In the genomic region with DNA sequence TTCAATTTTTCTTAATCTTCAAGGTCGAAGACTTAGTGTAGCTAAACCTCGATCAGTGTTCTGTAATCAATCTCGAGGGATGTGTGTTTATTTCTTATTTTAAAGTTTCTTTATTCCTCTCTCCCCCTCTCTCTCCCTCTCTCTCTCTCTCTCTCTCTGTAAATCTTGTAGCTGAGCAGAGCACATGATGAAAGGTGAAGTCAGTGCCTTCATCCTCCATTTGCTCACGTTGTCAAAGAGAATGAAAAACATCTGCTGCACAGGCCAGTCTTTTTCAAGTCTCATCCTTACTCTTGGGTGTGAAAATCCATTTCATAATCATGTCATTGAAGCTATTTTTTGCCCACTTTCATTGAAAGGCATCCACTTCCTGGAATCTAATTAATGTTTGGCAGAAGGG, we compare ENCODE assay signal across 17 mouse cellular contexts. TPM values are rescaled to one million over a fixed set of nuclear protein-coding genes. Genes with fewer than 3 reads are reported as not detected.
DNase-seq lines count a peak whose midpoint lies in the region; ATAC-seq and TF ChIP-seq lines count a peak whose summit lies in the region.
"Had no signal": no experiment of that assay in that cellular context is flagged by ENCODE, and none has a peak within 500 bp of the region (broad histone marks: within the 10 kb centered on the region; RNA-seq: fewer than 3 reads in every experiment).

No protein-coding gene starts in this region.

- H3K9ac ChIP-seq in forebrain, embryonic 12.5 days, result no peak overlapping the region
- no peak overlapping the region for H3K9ac ChIP-seq in forebrain, postnatal 0 days
- no peak overlapping the region for H3K9ac ChIP-seq in hindbrain, embryonic 13.5 days
- 0 out of 2 replicates have a peak overlapping the region, but pooled peaks have one; percentile 17 for H3K9ac ChIP-seq in neural tube, embryonic 13.5 days
- H3K9ac ChIP-seq: liver, embryonic 13.5 days had no signal

- no peaks in the 10 kb centered on the region for H3K36me3 ChIP-seq in forebrain, embryonic 12.5 days (replicated peaks)
- H3K36me3 ChIP-seq in forebrain, postnatal 0 days (ENCODE audit: insufficient read depth), result no peaks in the 10 kb centered on the region
- H3K36me3 ChIP-seq in hindbrain, embryonic 13.5 days, result no peaks in the 10 kb centered on the region
- no peaks in the 10 kb centered on the region for H3K36me3 ChIP-seq in neural tube, embryonic 13.5 days
- H3K36me3 ChIP-seq: liver, embryonic 13.5 days had no signal

- H3K4me1 ChIP-seq in forebrain, embryonic 12.5 days, result no peaks in the 10 kb centered on the region
- H3K4me1 ChIP-seq in forebrain, postnatal 0 days (ENCODE audit: insufficient read depth), result no peaks in the 10 kb centered on the region
- H3K4me1 ChIP-seq in hindbrain, embryonic 13.5 days (replicated peaks), result no peaks in the 10 kb centered on the region
- peaks cover 11% of the 10 kb centered on the region; the same call in 1 of the 2 replicates for H3K4me1 ChIP-seq in neural tube, embryonic 13.5 days (replicated peaks)
- H3K4me1 ChIP-seq: liver, embryonic 13.5 days had no signal

- no peak for DNase-seq in forebrain, postnatal 0 days
- peak; percentile 63 for DNase-seq in brain, embryonic 14.5 days (ENCODE audit: low read depth)
- no peak for DNase-seq in lung, postnatal 36 days
- DNase-seq in ovary, postnatal 14 days (ENCODE audit: low spot score), result no peak
- DNase-seq in heart, adult 8-10 months (ENCODE audit: low spot score), result no peak
- DNase-seq: kidney, adult 11 months; liver, embryonic 13.5 days; thymus, postnatal 25 days had no signal

- ATAC-seq in forebrain, embryonic 12.5 days (ENCODE audit: low FRiP score), result peak; percentile 37; the same call in 1 of the 2 replicates
- no peak for ATAC-seq in forebrain, postnatal 0 days
- ATAC-seq in hindbrain, embryonic 13.5 days (ENCODE audit: low FRiP score), result 0 out of 2 replicates have a peak, but pooled peaks have one; percentile 15
- ATAC-seq in neural tube, embryonic 13.5 days (ENCODE audit: low read depth), result peak; percentile 59
- ATAC-seq: lung, postnatal 0 days had no signal

- no peaks in the 10 kb centered on the region for H3K9me3 ChIP-seq in forebrain, embryonic 12.5 days
- H3K9me3 ChIP-seq in forebrain, postnatal 0 days (ENCODE audit: low read length), result no peaks in the 10 kb centered on the region
- H3K9me3 ChIP-seq in hindbrain, embryonic 13.5 days, result no peaks in the 10 kb centered on the region
- H3K9me3 ChIP-seq in neural tube, embryonic 13.5 days, result no peaks in the 10 kb centered on the region
- H3K9me3 ChIP-seq: liver, embryonic 13.5 days had no signal

- H3K4me3 ChIP-seq in forebrain, embryonic 12.5 days (replicated peaks), result no peak overlapping the region
- H3K4me3 ChIP-seq in forebrain, postnatal 0 days (ENCODE audit: low read depth, low read length), result no peak overlapping the region
- H3K4me3 ChIP-seq in hindbrain, embryonic 13.5 days, result no peak overlapping the region
- no peak overlapping the region for H3K4me3 ChIP-seq in neural tube, embryonic 13.5 days
- H3K4me3 ChIP-seq: liver, embryonic 13.5 days had no signal

- peaks cover 4% of the 10 kb centered on the region; the same call in 1 of the 2 replicates for H3K27me3 ChIP-seq in forebrain, embryonic 12.5 days
- no peaks in the 10 kb centered on the region for H3K27me3 ChIP-seq in forebrain, postnatal 0 days (ENCODE audit: insufficient read depth, low read length)
- no peaks in the 10 kb centered on the region for H3K27me3 ChIP-seq in hindbrain, embryonic 13.5 days
- H3K27me3 ChIP-seq in neural tube, embryonic 13.5 days, result no peaks in the 10 kb centered on the region
- H3K27me3 ChIP-seq: liver, embryonic 13.5 days had no signal

- H3K27ac ChIP-seq in forebrain, embryonic 12.5 days, result no peak overlapping the region
- no peak overlapping the region for H3K27ac ChIP-seq in forebrain, postnatal 0 days (ENCODE audit: low read depth, low read length)
- no peak overlapping the region for H3K27ac ChIP-seq in hindbrain, embryonic 13.5 days
- H3K27ac ChIP-seq in neural tube, embryonic 13.5 days (replicated peaks), result peak overlapping the region; percentile 39; the same call in 1 of the 2 replicates
- H3K27ac ChIP-seq: liver, embryonic 13.5 days had no signal

- no peak for TF ChIP-seq CTCF in forebrain, postnatal 0 days (IDR thresholded peaks at IDR 0.05; ENCODE audit: low read depth)
- TF ChIP-seq CTCF in brain, embryonic 14.5 days (IDR thresholded peaks at IDR 0.05; ENCODE audit: borderline replicate concordance, extremely low read depth, insufficient read depth, insufficient read length), result no peak

- TF ChIP-seq POLR2A in brain, embryonic 14.5 days (IDR thresholded peaks at IDR 0.05; ENCODE audit: borderline replicate concordance, extremely low read depth, insufficient read depth, insufficient read length, poor library complexity, severe bottlenecking), result no peak

- peak overlapping the region; percentile 32 for H3K4me2 ChIP-seq in forebrain, embryonic 12.5 days
- no peak overlapping the region; the same call in 1 of the 2 replicates for H3K4me2 ChIP-seq in forebrain, postnatal 0 days (ENCODE audit: low read depth)
- H3K4me2 ChIP-seq in hindbrain, embryonic 13.5 days, result peak overlapping the region; percentile 39
- peak overlapping the region; percentile 33; the same call in 1 of the 2 replicates for H3K4me2 ChIP-seq in neural tube, embryonic 13.5 days
- H3K4me2 ChIP-seq: heart, embryonic 11.5 days; liver, embryonic 13.5 days had no signal

- 25% methylated on average over 4 of the region's 4 CpGs for WGBS in forebrain, embryonic 12.5 days
- 20% methylated on average over 4 of the region's 4 CpGs for WGBS in forebrain, postnatal 0 days
- WGBS in hindbrain, embryonic 13.5 days, result 26% methylated on average over 4 of the region's 4 CpGs
- whole genome bisulfite sequencing in neural tube, embryonic 13.5 days, result 21% methylated on average over 4 of the region's 4 CpGs

RNA-seq across cellular contexts. Expression of a gene that starts 12.1 kb away (rescaled TPM):
- 12.8 TPM in 2 replicates for polyA plus RNA-seq in forebrain, embryonic 12.5 days (2016; fragmentation: Nextera tagmentation; extraction: Ambion mirVana)
- total RNA-seq in forebrain, postnatal 0 days (2014; rRNA removed), result 50.4 and 59.5 TPM in 2 replicates
- 67.0 and 78.8 TPM in 2 replicates for polyA plus RNA-seq in forebrain, postnatal 0 days (2015; fragmentation: Nextera tagmentation; extraction: Ambion mirVana)
- 32.0 and 42.6 TPM in 2 replicates for polyA plus RNA-seq in brain, embryonic 14.5 days (2012; rRNA removed)
- 73.9 and 83.4 TPM in 2 replicates for polyA plus RNA-seq in hindbrain, embryonic 13.5 days (2015; fragmentation: Nextera tagmentation; extraction: Ambion mirVana)
- 71.0 and 80.1 TPM in 2 replicates for polyA plus RNA-seq in neural tube, embryonic 13.5 days (2015; fragmentation: Nextera tagmentation; extraction: Ambion mirVana)
- not detected for total RNA-seq in heart, adult 8-10 months (2022)
- total RNA-seq: gastrocnemius, adult 8-10 months; heart, postnatal 25 days; megakaryocyte-erythroid progenitor cell, adult 5-6 weeks had no signal
- polyA plus RNA-seq: activated CD4-positive, CD25-positive, alpha-beta regulatory T cell, adult 4 months; heart, embryonic 11.5 days; lung, postnatal 0 days had no signal
